Mouse (Mus musculus): ENCODE results near the gene Ctsw.

GRCm38 (mm10) chr19:5490313-5490897 is 22.1 kb upstream of the Ctsw start, which contains the start of gene Cfl1:
- TF ChIP-seq CTCF (IDR thresholded peaks at IDR 0.05; ENCODE audit: low read depth, low read length) (no peak), POLR2A (IDR thresholded peaks at IDR 0.05; ENCODE audit: extremely low read depth, insufficient read depth, low read length) (peak; percentile 86)
